Mouse (Mus musculus): ENCODE data around the gene Macf1.

Gene Macf1

DNA sequence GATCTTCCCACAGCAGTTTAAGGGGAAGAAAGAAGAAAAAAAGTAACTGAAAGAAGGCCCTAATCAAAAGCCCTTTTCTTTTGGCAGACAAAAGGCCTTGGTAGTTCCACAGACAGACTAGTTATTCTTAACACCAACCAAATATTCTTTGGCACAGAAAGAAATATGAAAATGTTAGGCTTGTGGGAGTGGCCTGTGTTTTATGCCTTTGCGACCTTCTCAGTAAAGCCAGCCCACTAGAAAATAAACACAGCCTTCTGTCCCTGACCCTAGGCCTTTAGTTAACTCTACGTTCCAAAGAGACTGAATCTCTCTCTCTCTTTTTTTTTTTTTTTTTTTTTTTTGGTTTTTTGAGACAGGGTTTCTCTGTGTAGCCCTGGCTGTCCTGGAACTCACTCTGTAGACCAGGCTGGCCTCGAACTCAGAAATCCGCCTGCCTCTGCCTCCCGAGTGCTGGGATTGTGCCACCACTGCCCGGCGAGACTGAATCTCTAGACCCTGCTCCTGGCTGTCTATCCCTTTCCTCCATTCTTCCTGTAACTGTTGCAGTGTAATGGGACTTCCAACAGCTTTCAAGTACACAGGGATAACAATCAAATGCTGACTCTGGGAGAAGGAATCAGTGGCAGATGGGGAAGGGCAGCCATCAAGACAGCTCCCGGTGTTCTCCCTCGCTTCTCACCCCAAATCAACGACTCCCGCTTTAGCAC lies 85.5 kb downstream of the Macf1 start:
- DNase-seq (ENCODE audit: low spot score in 2 of 2), result no peak

GRCm38 (mm10) chr4:123594381-123594806 lies 89.8 kb downstream of the Macf1 start:
- DNase-seq (ENCODE audit: low spot score in 2 of 2), result no peak

DNA sequence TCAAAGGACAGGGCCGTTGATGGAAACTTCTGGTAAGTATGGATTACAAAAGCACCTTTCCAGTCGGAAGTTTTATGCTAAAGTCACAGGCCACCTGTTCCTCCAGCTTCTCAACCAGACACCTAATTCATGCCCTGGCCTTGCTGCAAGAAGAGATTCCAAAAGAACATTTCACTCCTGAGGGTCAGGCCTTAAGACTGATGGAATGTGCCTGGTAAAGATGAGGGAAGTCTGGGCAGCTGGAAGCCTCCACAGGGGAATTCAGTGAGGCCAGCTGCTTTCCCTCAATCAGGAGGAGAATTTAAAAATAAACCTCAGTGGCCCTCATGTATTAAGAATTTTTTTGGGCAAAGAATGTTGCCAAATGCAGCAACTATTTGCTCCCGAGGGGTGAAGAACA lies 90.5 kb downstream of the Macf1 start:
- no peak for DNase-seq (ENCODE audit: low spot score in 2 of 2)

- DNase-seq (ENCODE audit: low spot score in 2 of 2), result no peak
These were observed 92.1 kb downstream of the Macf1 start for GRCm38 (mm10) chr4:123592046-123592445.

DNA sequence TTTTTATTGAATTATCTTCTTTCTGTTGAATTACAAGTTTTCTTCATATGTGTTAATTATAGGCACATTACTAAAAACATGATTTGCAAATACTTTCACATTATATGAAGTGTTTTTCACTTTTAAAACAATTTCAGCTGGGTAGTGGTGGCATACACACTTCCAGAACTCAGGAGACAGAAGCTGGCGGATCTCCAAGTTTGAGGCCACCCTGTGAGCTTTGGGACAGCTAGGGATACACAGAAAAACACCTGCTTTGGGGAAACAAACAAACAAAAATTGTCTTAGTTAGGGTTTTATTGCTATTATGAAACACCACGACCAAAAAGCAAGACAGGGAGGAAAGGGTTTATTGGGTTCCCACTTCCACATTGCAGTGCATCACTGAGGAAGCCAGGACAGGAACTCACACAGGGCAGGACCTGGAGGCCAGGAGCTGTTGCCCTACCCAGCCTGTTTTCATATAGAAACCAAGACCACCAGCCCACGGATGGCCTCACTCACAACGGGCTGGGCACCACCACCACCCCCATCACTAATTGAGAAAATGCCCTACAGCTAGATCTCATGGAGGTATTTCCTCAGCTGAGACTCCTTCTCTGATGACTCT lies 93.0 kb downstream of the Macf1 start:
- DNase-seq (ENCODE audit: low spot score in 2 of 2), result no peak

DNA sequence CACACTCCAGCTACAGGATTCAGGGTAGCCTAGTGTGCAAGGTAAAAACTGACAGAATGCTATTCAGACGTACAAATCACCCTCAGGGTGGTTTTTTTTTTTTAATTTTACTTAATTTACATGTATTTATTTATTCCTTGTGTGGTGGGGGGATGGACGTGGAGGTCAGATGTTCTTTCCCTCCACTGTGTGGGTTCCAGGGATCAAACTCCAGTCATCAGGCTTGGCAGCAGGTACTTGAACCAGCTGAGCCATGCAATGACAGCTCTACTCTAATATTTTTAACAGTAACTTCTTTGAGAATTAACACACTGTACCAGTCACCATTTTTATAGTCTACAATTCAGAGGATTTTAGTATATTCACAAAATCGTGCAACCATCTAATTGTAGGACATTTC lies 94.7 kb downstream of the Macf1 start:
- DNase-seq (ENCODE audit: low spot score in 2 of 2), result no peak

DNA sequence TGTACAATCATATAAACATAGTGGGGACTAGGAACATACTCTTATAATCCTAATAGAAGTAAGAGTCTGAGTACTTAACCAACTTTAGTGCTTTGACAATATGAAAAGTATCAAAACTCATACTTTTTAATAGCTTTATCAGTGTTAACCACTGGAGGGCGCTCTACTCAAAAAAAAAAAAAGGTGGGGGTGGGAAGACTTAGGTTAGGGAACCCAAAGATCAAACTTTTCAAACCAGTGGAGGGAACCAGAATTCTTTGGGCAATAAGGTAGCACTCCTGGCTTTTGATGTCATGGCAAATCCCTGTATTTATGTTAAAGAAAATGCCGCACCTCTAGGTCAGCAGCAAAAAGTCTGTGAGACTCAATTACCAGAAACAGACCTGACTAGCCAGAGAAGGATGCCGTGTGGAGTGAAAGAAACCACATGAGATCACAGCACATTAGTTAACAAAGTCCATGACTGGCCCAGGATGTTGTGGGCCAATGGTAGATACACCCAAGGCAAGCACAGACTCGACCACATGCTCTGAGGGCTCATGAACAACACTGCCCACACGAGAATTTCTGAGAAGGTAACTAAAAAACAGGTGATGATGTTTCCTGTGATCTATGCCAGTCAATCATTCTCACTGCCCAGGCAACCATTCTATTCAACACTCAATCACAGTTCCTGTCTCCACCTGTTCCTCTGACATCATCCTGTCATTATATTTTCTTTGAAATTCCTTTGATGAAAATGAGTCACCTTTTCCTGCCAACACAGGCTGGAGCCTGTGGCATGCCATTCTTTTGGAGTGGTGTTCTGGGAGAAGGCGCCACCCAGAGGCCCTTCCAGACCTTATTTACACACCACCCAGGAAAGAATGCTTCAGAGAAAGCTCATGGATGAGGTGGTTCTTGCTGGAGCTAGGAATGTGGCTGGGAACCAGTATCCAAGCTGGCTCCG lies 95.5 kb downstream of the Macf1 start:
- DNase-seq (ENCODE audit: low spot score in 2 of 2), result no peak

GRCm38 (mm10) chr4:123587616-123588015 lies 96.5 kb downstream of the Macf1 start:
- no peak for DNase-seq (ENCODE audit: low spot score in 2 of 2)

DNA sequence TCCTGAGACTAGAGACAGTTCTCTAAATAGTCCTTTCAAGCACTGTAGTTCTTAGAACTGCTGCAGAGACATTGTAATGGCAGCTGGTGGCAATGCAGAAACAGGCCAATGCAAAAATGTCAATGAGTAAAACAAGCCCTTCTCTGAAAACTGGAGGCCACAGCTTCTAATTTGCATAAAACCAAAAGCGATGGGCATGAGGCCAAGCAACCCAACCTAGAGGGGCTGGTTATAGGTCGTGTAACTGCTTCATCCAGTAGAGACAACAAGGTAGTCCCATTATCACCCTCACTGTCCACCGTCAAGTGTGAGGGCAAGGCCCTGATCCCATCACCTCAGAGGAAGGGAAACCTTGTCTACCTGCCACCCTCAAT lies 99.5 kb downstream of the Macf1 start:
- no peak for DNase-seq (ENCODE audit: low spot score in 2 of 2)

DNA sequence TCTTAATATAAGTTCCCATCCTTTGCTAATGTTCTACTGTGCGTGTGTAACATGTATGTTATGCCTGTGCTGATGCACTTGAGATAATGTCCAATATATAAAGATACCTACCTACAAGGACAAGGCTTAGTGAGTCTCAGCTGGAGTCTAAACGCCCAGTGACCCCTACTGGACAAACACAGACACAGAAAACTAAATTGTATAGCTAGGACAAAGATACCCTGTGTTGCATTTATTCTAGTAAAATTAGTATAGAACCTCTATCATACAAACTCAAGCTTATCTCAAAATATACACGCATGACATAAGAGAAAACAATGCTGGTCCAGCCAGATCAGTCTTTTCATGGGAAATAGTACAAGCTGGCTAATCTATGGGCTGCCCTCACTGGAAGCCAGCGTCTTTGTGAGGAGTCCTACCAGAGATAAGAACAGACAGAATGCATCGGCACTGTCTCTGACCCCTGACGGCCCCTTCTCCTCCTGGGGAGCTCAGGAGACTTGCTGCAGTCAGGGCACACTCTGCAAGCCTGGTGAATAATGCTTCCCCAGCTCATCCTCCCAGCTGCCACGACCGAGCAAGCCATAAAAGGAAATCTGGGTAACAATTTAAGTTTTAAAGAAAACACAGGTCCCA lies 100.0 kb downstream of the Macf1 start:
- DNase-seq (ENCODE audit: low spot score in 2 of 2), result no peak

GRCm38 (mm10) chr4:123577469-123578088 lies 106.6 kb downstream of the Macf1 start:
- no peak for DNase-seq (ENCODE audit: low spot score in 2 of 2)

- no peak for DNase-seq (ENCODE audit: low spot score in 2 of 2)
These were observed 111.5 kb downstream of the Macf1 start for GRCm38 (mm10) chr4:123572434-123573336.

DNA sequence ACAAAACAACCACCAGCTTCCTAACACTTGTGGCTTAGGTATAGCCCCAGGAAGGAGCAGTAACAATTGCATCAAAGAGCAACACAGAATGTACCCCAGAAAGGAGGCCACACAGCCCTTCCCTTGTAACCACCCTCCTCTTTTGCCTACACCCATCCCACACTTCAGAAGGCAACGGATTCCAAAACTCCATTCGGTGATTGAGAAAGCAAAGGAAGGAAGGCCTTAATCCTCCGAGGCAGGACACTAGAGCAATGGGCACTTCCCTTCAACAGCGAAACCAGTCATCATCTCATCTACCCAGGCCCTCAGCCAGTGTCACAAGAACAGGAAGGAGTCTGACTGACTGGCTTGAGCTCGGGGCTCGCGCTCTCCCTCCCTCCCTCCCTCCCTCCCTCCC lies 112.3 kb downstream of the Macf1 start:
- DNase-seq (ENCODE audit: low spot score in 2 of 2), result no peak

GRCm38 (mm10) chr4:123565291-123565861 lies 118.8 kb downstream of the Macf1 start:
- no peak for DNase-seq (ENCODE audit: low spot score in 2 of 2)

DNA sequence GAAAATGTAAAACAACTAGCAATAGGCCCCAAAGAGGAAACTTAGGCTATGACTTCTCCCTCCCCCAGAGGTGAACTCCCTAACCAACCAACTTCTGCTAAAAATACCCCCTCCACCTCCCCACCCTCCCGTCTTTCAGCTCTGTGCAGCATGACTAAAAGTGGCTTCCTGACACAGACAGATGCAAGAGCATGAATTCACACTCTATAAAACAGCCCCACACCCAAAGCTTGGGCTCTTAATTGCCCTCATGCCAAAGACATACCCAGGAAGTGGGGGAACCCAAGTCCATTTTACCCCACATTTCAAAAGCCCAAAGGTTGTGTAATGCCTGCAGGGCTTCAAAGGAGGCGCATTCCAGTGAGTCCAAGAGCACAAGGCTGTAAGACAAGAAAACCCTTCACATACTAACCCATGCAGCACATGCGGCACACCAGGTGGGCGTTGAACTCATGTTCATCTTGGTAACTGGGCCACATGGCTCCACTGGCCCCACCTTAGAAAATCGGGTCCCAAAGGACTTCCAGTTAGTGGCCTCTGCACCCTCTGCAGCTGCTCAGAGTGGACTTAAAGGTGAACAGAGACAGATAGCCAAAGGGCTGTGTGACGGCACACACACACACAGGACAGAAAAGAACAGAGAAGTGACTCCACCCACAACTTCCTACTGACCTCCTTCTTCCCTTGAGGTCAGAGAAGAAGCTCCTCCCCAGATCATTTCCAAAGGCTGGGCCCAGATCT lies 119.9 kb downstream of the Macf1 start:
- DNase-seq (ENCODE audit: low spot score in 2 of 2), result no peak

GRCm38 (mm10) chr4:123562177-123562815 lies 121.9 kb downstream of the Macf1 start:
- DNase-seq (ENCODE audit: low spot score in 2 of 2), result no peak

DNA sequence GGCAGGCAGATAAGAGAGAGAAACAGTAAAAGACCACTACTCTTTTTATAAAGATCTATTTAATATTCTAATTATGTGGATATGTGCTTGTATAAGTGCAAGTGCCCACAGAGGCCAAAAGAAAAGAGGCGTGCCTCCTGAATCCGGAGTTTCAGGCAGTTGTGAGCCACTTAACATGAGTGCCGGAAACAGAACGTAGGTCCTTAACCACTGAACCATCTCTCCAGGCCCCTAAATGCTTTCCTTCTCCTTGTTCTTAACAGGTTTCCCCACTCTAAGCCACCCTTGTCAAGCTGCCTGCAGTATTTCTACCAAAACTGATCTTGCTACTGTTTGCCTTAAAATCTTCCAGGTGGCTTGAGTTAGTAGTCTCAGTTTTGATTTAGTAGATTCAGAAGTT lies 123.3 kb downstream of the Macf1 start:
- no peak for DNase-seq (ENCODE audit: low spot score in 2 of 2)

- DNase-seq (ENCODE audit: low spot score in 2 of 2), result no peak
These were observed 125.7 kb downstream of the Macf1 start for GRCm38 (mm10) chr4:123558496-123558895.

- no peak for DNase-seq (ENCODE audit: low spot score in 2 of 2)
These were observed 128.9 kb downstream of the Macf1 start for GRCm38 (mm10) chr4:123555251-123555650.
